Mouse (Mus musculus): ENCODE data around the gene Ankrd61.
A peak's percentile ranks its signal among the peaks of the same experiment; 100 is the strongest.

Gene Ankrd61

DNA sequence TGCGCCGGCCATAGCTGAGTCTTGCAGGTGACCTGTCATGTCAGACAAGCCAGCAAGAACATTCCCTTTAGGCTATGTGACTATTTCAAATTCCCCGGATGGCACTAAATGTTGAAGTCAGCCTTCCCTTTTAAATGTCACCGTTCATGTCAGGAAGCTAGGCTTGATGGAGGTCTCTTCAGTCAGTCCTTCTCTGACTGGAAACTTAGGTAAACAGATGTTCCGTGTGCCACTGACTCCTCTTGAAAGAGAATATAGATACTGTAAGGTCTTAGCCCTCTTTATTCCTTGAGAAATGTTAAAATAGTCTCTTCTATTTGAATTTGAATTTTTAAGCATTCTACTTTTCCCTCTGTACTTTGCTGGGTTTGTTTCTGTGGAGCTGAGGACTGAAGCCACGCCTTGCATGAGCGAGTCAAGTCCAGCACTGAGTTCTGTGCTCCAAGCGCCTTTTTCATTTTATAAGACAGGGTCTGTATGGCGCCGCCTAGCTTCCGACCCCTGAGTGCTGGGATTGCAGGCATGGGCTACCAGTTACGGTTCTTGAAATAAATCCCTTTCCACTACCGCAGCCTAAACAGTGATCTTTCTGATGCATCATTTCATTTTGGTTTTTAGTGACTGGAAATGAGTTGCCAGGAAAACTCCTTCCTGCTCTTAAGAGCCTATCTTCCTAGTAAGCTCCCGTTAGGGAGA is at the start of gene Ankrd61:
Gene Ankrd61, minus strand, starts transcription at position 51 of the 696 bp plus-strand sequence.
- DNase-seq (ENCODE audit: low spot score in 2 of 2), result no peak

DNA sequence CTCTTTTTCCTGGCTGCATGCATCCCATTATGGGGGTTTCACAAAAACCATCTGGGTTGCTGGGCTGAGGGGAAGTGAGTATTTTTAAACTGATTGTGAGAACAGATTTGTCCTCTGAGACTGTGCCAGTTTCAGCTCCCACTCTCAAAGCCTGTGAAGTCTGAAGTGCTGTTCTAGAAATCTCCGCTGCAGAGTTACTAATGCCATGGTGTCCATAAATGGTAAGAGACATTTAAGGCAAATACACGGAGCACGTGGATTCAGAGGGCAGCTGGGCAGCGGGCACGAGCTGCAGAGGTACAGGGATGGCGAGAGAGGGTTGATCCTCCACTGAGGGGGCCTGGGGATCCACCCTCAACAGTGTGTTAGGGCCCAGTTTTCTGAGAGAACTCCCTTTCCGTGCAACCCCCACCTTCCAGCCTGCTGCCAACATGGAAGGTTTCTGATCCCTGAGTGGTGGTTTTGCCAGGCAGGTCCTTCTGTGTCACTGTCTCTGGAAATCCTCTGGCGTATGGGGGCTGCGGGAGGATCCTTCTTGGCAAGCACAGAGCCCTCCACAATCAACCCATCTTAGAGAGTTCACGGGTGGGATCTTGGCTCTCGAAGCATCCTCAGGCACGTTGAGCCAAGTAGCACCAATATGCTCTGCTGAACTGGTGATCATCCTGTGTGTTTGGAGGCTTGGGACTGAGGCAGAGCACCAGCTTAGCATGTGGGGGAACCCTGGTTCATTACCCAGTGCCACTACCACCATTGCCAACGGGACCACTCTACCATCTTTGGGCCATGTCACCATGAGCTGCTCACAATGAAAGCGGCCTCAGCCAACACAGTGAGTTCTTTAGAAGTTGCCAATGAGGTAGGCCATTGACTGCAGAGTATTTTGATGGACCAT is 46.0 kb upstream of the Ankrd61 start:
- peak; percentile 80 to 94 for DNase-seq (ENCODE audit: low spot score in 2 of 2)

DNA sequence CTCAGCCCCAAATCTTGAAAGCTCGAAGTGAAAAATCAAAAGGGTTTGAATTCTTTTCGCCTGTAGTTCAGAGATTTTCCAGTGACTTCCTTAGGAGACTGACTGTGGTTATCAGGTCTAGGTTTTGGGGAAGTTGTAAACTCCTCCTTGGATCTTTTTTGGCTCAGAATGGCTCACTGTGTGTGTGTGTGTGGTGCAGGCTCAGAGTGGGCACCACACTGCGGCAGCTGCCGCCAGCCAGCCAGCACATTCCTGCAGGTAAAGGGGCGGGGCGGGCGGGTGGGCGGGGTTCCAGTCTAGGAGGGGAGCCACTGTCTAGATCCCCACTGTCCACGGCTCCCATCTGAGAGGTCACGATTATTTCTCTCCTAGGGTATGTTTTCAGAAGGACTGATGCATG is 44.1 kb upstream of the Ankrd61 start:
- no peak for DNase-seq (ENCODE audit: low spot score in 2 of 2)

DNA sequence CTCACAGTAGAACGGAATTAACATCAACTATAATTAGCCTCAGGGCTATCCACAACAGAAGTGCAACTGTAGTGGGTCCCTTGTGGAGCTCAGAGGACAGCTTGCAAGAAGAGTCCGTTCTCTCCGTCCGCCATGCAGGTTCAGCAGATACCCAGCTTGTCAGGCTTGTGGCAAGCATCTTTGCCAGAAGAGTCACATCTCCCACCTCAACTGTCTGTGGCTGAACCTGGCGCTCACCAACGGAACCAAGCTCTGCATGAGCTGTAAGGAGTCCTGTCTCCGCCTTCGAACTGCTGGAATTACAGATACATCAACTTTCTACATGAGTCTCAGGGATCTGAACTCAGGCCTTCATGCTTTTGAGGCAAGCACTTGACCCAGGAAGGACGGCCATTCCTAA is 38.7 kb upstream of the Ankrd61 start:
- DNase-seq (ENCODE audit: low spot score in 2 of 2), result no peak

DNA sequence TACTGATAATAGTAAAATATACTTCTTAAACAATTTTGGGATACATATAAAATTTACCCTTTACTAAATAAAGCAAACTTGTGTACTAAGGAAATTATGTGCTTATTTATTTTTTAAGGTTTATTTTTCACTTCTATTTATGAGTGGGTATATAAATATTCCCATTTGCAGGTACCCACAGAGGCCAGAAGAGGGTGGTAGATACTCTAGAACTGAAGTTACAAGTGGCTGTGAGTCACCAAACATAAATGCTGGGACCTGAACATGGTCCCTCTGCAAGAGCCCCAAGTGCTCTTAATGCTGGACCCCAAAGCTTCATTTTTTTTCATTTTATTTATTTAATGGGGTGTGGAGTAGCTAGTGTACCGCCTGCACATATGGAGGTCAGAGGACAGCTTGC is 36.4 kb upstream of the Ankrd61 start:
- DNase-seq (ENCODE audit: low spot score in 2 of 2), result no peak

DNA sequence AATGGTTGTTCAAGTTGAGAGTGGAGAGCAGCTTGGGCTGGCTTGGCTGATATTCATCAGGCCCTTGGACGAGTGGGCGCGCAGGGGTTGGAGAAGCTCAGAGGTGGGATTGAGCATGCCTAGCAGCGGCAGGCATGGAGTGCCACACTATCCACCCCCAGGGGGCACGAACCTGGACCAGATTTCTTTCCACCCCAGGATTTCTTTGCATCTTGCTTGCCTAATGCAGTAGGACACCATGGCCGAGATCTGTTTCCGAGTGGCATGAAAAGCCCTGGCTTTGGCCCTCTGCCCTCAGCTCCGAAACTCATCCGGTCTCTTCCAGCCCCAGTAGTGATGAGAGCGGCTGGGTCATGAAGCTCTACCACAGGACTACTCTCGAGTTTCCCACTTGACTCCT is 35.9 kb upstream of the Ankrd61 start:
- no peak for DNase-seq (ENCODE audit: low spot score in 2 of 2)

DNA sequence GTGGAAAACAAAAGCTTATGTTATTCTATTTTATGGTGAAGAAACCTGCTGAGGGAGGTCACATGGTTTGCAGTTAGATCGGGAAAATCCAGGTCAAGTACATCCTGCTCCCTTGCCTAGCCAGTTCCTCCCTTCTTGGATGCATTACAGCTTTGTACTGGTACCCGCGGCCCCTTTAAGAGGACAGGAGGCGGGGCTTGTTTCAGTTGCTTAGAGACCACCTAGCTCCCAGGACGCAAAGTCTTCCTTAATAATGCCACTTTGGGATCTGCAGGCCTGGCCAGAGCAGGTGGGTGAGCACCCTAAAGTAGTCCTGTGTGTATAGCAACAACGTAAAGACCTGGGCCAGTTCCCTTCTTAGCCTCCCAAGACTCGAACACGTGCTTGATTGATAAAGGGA is 35.3 kb upstream of the Ankrd61 start, which contains the start of gene Rsph10b:
Gene Rsph10b, plus strand, starts transcription at position 205 of the 400 bp plus-strand sequence.
- no peak for DNase-seq (ENCODE audit: low spot score in 2 of 2)

DNA sequence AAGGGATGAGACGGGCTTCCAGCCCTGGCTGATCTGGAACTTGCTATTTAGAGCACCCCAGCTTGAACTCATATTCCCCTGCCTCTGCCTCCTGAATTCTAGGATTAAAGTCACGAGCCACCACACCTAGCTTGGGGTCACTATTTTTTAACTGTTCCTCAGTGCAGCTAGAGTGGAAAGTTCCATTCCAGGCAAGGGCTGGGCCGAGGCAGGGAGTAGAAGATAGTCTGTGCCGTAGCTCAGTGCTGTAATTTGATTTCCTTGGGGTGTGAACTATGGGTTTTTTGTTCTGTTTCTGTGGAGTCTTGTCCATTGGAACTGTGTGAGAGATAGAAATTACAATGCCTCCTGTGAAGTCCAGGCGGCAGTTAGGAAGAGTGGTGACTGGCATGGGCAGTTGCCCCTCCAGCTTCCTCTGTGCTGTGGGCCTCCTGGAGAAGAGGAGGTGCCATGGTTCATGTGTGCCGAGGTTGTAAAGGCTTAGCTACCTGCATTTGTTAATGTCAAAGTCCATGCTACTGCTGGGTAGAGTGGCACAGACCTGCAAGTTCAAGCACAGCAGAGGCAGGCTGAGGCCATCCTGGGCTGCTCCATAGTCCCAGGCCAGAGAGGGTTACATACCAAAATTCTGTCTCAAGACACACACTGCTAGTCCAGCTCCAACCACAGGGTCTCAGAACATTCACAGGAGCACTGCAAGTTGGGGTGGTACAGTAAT is 34.5 kb upstream of the Ankrd61 start:
- DNase-seq (ENCODE audit: low spot score in 2 of 2), result no peak

DNA sequence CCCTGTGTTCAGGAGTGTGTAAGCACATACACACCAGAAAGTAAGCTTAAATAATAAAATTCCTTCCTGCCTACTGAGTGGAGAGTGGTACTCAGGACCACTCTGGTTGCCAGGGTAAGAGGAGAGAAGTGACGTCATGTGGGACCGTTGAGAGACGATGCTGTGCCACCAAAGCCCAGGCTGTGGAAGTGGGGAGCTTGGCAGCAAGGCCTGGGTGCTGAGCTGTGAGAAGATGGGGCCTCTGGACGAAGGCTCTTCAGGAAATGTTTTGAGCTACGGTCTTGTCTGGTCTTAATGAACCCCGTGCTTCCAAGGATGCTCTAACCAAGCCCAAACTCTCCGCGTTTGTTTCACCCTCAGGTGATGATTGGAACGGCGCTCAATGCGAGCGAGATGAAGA is 33.2 kb upstream of the Ankrd61 start:
- no peak for DNase-seq (ENCODE audit: low spot score in 2 of 2)

DNA sequence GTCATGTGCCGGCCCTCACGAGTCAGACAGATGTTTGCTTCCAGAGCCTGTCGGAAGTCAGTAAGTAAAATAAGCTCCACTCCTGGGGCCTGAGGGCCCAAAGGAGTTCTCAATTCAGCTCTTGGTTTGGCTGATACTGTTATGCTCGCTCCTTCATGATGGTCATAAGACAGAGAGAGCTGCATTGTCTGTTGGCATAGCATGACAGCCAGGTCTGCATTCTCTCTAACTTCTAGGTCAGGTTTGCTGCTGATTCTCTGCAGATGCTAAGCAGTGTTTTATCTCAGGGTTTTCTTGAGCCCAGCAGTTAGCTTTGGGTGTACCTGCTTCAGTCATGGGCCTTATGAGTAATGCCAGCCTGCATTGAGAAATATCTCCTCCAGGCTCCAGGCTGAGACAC is 31.8 kb upstream of the Ankrd61 start:
- no peak for DNase-seq (ENCODE audit: low spot score in 2 of 2)

DNA sequence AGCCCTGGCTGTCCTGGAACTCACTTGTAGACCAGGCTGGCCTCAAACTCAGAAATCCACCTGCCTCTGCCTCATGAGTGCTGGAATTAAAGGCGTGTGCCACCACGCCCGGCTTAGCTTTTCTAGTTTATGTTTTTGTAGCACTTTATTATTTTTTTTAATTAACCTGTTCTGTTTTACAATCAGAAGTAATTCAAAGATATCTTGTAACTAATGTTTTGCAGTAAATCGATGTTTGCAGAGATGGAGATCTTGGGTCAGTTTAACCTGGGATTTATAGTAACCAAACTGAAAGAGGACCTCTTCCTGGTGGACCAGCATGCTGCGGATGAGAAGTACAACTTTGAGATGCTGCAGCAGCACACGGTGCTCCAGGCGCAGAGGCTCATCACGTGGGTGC is 30.4 kb upstream of the Ankrd61 start, which contains the start of gene Gm42421:
Gene Gm42421, plus strand, starts transcription at position 301 of the 400 bp plus-strand sequence.
- DNase-seq (ENCODE audit: low spot score in 2 of 2), result no peak

DNA sequence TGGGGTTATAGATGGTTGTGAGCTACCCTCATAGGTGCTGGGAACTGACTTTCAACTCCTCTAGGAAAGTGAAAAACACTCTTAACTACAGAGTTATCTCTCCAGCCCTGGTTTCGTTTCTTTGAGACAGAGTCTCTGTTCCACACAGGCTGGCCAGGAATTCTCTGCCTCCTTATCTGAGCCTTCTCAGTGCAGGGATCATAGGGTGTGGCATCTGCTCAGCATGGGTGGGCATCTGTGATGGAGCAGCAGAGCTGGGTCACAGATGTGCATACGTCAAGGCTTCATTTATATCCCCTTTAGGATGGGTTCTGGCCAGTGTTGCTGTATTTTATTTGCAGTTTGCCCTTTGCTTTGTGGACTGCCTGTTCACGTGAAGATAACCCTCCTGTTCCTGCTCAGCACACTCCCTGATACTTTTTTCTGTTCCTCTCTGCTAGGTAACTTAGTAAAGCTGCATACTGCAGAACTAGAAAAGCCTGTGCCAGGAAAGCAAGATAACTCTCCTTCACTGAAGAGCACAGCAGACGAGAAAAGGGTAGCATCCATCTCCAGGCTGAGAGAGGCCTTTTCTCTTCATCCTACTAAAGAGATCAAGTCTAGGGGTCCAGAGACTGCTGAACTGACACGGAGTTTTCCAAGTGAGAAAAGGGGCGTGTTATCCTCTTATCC is 27.4 kb upstream of the Ankrd61 start:
- no peak for DNase-seq (ENCODE audit: low spot score in 2 of 2)

DNA sequence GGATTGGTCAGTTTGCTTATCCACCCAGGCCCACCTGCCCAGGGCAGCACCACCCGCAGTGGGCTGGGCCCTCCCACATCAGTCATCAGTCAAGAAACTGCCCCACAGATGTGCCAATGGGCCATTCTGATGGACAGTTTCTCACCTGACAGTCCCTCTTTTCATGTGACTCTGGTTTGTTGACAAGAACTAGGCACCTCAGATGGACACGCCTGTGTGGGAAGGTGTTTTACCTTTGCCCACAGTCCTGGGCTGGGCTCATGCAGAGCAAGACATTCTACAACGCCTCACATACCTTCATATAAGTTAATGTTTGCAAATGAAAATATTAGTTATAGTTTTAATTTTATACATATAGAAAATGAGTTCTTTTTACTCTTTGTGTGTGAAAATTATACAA is 20.6 kb upstream of the Ankrd61 start:
- DNase-seq (ENCODE audit: low spot score in 2 of 2), result no peak

DNA sequence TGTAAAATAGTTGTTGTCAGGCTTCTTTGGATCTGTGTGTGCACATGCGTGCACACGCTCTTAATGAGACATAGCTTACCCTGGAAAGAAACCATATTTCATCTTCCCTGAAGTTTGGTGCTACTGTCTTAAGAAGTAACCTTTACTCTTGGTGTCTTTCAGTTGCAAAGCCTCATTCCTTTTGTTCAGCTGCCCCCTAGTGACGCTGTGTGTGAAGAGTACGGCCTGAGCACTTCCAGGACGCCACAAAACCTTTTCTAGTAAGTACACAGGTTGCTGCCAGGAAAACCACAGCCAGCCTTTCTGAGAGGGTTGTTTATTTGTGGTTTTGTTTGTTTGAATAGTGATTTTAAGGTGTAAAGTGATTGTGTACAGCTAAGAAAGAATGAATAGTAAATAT is 19.9 kb upstream of the Ankrd61 start:
- DNase-seq (ENCODE audit: low spot score in 2 of 2), result peak in 1 of 2 experiments; percentile 48

DNA sequence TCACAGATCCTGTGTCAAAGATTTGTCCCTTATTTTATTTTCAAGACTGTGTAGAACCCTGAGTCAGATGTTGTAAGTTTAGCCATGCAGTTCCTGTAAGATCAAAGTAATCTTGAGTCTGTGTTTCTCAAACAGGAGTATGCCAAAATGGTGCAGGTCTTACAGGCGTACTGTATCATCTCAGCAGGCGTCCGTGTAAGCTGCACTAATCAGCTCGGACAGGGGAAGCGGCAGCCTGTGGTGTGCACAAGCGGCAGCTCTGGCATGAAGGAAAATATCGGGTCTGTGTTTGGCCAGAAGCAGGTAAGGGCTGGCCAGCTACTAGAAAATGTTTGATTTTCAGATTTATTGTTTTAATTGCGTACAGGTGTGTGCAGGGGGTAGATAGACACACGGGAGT is 18.7 kb upstream of the Ankrd61 start:
- DNase-seq (ENCODE audit: low spot score in 2 of 2), result no peak

DNA sequence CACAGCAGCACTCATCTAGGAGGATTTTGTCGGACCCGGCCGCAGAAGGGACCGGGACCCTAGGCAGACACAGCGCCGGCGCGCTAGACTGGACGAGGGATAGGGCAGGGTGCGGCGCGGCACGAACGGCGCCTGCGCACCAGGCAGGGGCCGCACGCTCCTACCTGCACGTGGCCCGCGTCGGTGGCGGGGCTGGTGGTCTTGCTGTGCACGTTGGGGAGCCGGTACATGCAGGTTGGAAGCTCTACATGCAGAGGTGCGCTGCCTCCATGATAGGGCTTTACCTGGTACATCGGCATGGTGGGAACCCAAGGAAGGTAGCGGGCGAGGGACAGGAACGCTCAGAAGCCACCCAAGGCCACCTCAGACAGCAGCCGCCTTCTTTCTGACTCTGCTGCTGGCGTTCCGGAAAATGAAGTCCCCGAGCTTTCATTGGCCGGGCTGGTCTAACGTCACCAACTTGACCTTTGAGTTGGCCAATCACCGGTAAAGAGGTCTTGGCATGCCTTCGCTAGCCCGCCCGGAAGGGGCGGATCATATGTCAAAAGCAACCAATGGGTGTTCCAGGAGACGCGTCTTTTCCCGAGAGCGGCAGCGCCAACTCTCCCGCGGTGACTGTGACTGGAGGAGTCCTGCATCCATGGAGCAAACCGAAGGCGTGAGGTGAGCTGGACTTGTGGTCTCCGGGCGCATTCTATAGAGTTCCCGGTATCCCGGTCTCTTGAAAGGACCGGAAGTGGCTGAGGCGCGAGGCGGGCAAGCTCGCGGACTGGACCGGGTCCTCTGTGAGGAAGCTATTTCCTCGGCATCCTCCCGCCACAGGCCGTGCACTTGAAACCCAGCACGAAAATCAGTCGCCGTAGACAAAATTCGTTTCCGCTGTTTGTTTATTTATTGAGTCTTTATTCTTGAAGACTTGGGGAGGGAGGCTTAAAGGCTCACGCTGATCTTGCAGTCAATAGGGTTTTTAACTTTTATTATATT is 12.2 kb upstream of the Ankrd61 start, which contains the start of the genes Aimp2 and Pms2:
Gene Aimp2, minus strand, starts transcription at position 431 of the 984 bp plus-strand sequence.
Gene Pms2, plus strand, starts transcription at position 548 of the 984 bp plus-strand sequence.
- DNase-seq (ENCODE audit: low spot score in 2 of 2), result peak; percentile 96 to 99

DNA sequence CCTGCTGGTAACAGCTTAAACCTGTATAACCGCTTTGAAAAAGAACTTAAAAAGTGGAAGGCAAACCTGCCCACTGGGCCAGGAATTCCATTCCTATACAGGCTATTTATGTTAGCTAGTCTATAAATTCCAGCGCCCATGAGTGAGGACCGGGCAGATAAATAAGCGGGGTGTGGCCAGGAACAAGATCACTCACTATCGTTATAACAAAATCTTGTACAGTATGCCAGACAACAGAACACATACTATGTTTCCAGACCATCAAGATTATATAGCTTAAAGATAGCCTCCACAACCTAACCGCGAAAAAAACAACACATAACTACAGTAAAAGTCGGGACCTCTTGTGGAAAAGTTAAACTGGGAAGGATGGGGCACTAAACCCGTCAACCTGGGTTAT is 11.4 kb upstream of the Ankrd61 start:
- no peak for DNase-seq (ENCODE audit: low spot score in 2 of 2)

DNA sequence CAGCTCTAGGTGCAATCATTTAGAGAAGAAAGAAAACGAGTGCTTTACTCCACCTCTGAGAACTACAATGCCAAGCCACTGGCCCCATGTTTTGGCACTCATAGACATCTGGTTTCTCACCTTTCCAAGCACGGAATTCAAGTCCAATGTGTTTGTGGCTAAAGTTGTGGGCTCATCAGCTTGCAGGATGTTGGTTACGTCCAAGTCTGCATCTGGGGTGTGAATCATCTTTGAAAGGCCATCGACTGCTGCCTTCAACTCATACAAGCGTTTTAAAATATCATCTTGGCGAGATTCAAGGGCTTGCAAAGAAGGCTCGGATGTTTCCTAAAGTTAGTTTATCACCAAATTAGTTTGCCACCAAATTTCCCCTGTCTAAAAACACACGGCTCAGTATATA is 8.9 kb upstream of the Ankrd61 start:
- DNase-seq (ENCODE audit: low spot score in 2 of 2), result no peak

DNA sequence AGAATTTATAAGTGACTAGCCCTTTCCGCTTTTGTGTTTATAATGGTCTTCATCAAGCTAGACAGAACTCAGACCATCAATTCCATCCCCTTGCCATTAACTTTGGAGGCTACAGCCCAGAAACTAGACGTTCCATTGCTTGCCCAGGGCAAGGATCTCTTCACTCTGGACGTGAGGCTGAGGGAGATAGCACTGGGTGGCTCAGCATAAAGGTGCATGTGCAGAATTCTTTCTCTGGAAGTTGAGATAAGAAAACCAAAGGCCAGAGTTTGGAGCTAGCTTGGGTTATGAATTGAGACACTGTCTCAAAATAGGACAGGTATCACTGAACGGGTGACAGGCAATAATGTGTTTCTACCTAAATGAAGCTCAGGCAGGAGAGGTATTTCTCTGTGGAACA is 6.3 kb upstream of the Ankrd61 start:
- DNase-seq (ENCODE audit: low spot score in 2 of 2), result no peak

DNA sequence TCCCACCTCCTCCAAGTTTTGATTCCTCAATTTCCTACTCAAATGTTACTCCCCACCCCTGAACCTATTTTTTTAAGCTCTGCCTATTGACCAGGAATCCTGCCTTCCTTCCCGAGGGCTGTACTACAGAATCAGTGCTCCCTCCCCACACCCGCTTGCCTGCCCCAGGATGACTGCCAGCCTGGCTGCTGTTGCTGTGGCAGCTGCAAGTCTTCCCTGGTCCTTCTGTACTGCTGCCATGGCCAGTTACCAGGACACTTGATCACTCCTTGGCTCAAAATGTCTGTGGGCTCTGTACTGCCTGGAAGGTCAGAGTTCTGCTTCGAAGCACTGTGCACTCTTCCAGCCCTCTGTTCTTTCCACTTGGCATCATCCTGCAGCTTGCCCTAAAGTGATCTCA is 4.6 kb upstream of the Ankrd61 start:
- DNase-seq (ENCODE audit: low spot score in 2 of 2), result no peak
